Mouse (Mus musculus): ENCODE data around the gene Rab3d. TPM values are rescaled to one million over a fixed set of nuclear protein-coding genes. Genes with fewer than 3 reads are reported as not detected.

Gene Rab3d
- polyA plus RNA-seq, 1 experiment from 2014 or later = 21.5 TPM

DNA sequence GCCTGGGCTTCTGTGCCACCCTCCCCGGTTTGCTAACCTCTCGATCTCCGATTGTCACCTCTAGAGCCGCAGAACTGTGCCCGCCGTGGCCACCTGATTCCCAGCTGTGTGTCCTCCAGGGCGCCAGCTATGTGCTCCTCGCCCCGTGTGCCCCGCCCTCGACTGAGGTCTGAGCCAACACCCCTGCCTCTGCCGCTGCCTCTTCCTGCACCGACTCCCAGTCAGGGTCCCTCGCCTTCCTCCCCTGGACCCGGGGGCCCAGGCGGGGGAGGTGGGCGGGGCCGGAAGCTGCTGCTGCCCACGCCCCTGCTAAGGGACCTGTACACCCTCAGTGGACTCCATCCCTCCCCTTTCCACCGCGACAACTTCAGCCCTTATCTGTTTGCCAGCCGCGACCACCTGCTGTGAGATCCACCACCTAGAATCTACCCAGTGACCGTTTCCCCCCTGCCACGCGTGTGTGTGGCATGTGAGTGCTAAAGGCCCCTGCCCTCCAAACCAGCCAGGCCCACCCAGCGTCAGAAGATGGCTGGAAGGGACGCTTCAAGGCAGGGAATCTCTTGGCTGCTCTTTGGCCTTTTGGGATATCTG, 29.6 kb upstream of the Rab3d start:
- no peaks in the 10 kb centered on the region for H3K9me3 ChIP-seq (ENCODE audit: control insufficient read depth, low read length)
- ATAC-seq (replicated peaks; ENCODE audit: low FRiP score, low TSS enrichment, low read depth) = no peak
- DNase-seq (ENCODE audit: low spot score) = no peak
- H3K4me2 ChIP-seq (ENCODE audit: low read length) = peak overlapping the region; percentile 18; the same call in 1 of the 2 replicates
- 6% methylated on average over 28 of the region's 28 CpGs for WGBS
- H3K9ac ChIP-seq (ENCODE audit: low read length) = no peak overlapping the region
- 0 out of 2 replicates have a peak, but pooled peaks cover 3% of the 10 kb centered on the region for H3K4me1 ChIP-seq (replicated peaks; ENCODE audit: control insufficient read depth, insufficient read depth, low read length)
- no peaks in the 10 kb centered on the region for H3K36me3 ChIP-seq (ENCODE audit: control insufficient read depth, insufficient read depth, low read length)
- H3K27ac ChIP-seq (ENCODE audit: low read depth) = no peak overlapping the region
- peaks cover 6% of the 10 kb centered on the region; the same call in 1 of the 2 replicates for H3K27me3 ChIP-seq (replicated peaks; ENCODE audit: control insufficient read depth, insufficient read depth, low read length)
- H3K4me3 ChIP-seq (ENCODE audit: low read depth, low read length) = no peak overlapping the region

- Histone ChIP-seq H3K27ac (ENCODE audit: low read depth) (no peak overlapping the region), H3K9me3 (ENCODE audit: control insufficient read depth, low read length) (no peaks in the 10 kb centered on the region), H3K27me3 (replicated peaks; ENCODE audit: control insufficient read depth, insufficient read depth, low read length) (peaks cover 6% of the 10 kb centered on the region; the same call in 1 of the 2 replicates), H3K4me3 (ENCODE audit: low read depth, low read length) (no peak overlapping the region), H3K9ac (ENCODE audit: low read length) (no peak overlapping the region), H3K4me2 (ENCODE audit: low read length) (no peak overlapping the region; the same call in 1 of the 2 replicates), H3K4me1 (replicated peaks; ENCODE audit: control insufficient read depth, insufficient read depth, low read length) (0 out of 2 replicates have a peak, but pooled peaks cover 3% of the 10 kb centered on the region), H3K36me3 (ENCODE audit: control insufficient read depth, insufficient read depth, low read length) (no peaks in the 10 kb centered on the region)
- ATAC-seq (replicated peaks; ENCODE audit: low FRiP score, low TSS enrichment, low read depth) (no peak), DNase-seq (ENCODE audit: low spot score) (no peak)
- 17% methylated on average over 23 of the region's 23 CpGs for WGBS
Observed at GRCm38 (mm10) chr9:21944267-21944666, 26.3 kb upstream of the Rab3d start.

- Histone ChIP-seq H3K36me3 (ENCODE audit: control insufficient read depth, insufficient read depth, low read length) (no peaks in the 10 kb centered on the region), H3K4me2 (ENCODE audit: low read length) (no peak overlapping the region), H3K27ac (ENCODE audit: low read depth) (no peak overlapping the region), H3K27me3 (replicated peaks; ENCODE audit: control insufficient read depth, insufficient read depth, low read length) (peaks cover 6% of the 10 kb centered on the region; the same call in 1 of the 2 replicates), H3K4me1 (replicated peaks; ENCODE audit: control insufficient read depth, insufficient read depth, low read length) (0 out of 2 replicates have a peak, but pooled peaks cover 3% of the 10 kb centered on the region), H3K9ac (ENCODE audit: low read length) (no peak overlapping the region), H3K9me3 (ENCODE audit: control insufficient read depth, low read length) (no peaks in the 10 kb centered on the region), H3K4me3 (ENCODE audit: low read depth, low read length) (no peak overlapping the region)
- ATAC-seq (replicated peaks; ENCODE audit: low FRiP score, low TSS enrichment, low read depth) = no peak
- no peak for DNase-seq (ENCODE audit: low spot score)
- WGBS = 43% methylated on average over 12 of the region's 12 CpGs
Observed at GRCm38 (mm10) chr9:21943638-21944037, 25.6 kb upstream of the Rab3d start.

DNA sequence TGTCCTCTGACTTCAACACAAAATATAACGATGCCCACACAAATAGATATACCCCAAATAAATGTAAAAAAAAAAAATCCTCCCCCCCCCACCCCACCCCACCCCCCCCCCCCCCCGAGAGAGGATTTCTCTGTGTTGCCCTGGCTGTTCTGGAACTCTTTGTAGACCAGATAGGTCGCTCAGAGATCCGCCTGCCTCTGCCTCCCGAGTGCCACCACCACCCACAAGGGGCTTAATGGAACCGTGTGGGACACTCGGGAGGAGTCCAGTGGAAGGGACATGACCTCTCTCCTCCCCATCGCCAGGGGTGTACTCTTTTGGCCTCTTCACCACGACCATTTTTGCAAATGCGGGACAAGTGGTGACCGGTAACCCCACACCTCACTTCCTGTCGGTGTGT, 25.1 kb upstream of the Rab3d start:
- no peak for ATAC-seq (replicated peaks; ENCODE audit: low FRiP score, low TSS enrichment, low read depth)
- Histone ChIP-seq H3K4me2 (ENCODE audit: low read length) (no peak overlapping the region), H3K4me1 (replicated peaks; ENCODE audit: control insufficient read depth, insufficient read depth, low read length) (0 out of 2 replicates have a peak, but pooled peaks cover 5% of the 10 kb centered on the region), H3K9me3 (ENCODE audit: control insufficient read depth, low read length) (no peaks in the 10 kb centered on the region), H3K27ac (ENCODE audit: low read depth) (no peak overlapping the region), H3K36me3 (ENCODE audit: control insufficient read depth, insufficient read depth, low read length) (no peaks in the 10 kb centered on the region), H3K4me3 (ENCODE audit: low read depth, low read length) (no peak overlapping the region), H3K9ac (ENCODE audit: low read length) (no peak overlapping the region), H3K27me3 (replicated peaks; ENCODE audit: control insufficient read depth, insufficient read depth, low read length) (peaks cover 6% of the 10 kb centered on the region; the same call in 1 of the 2 replicates)
- WGBS = 70% methylated on average over 12 of the region's 12 CpGs
- DNase-seq (ENCODE audit: low spot score) = no peak

DNA sequence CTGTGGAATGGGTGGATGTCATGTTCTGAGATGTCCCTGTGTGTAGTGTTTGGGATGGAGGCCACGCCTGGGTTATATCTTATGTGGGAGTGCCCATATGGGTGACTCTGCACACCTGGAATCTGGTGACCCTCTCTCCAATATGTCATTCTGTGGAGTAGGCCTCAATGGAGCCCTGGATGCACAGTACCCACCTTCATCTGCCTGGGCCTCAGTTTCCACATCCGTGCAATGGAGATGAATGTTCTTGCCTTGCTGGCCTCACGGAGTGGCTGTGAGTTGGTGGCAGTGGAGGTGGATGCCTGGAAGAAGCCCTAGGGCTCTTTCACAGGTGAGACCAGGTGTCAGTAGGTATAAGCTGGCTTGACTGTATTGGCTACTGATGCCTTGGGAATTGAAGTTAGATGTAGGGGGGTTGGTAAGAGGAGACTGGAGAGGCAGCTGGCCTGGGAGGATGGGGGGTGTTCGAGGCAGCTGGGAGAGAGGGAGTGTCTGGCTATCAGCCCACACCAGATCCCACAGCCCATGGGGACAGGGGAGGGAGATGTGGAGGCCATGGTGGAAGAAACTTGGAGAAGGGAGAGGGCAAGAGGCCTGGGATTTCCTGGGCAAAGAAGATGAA, 20.4 kb upstream of the Rab3d start:
- WGBS = 88% methylated on average over 4 of the region's 4 CpGs
- H3K4me1 ChIP-seq (replicated peaks; ENCODE audit: control insufficient read depth, insufficient read depth, low read length) = peaks cover 10% of the 10 kb centered on the region; the same call in 1 of the 2 replicates
- H3K9ac ChIP-seq (ENCODE audit: low read length) = no peak overlapping the region
- H3K9me3 ChIP-seq (ENCODE audit: control insufficient read depth, low read length) = no peaks in the 10 kb centered on the region
- no peaks in the 10 kb centered on the region for H3K27me3 ChIP-seq (replicated peaks; ENCODE audit: control insufficient read depth, insufficient read depth, low read length)
- H3K36me3 ChIP-seq (ENCODE audit: control insufficient read depth, insufficient read depth, low read length) = no peaks in the 10 kb centered on the region
- no peak overlapping the region for H3K27ac ChIP-seq (ENCODE audit: low read depth)
- no peak for ATAC-seq (replicated peaks; ENCODE audit: low FRiP score, low TSS enrichment, low read depth)
- H3K4me3 ChIP-seq (ENCODE audit: low read depth, low read length) = no peak overlapping the region
- no peak overlapping the region for H3K4me2 ChIP-seq (ENCODE audit: low read length)
- DNase-seq (ENCODE audit: low spot score) = no peak

- DNase-seq (ENCODE audit: low spot score) (no peak), ATAC-seq (replicated peaks; ENCODE audit: low FRiP score, low TSS enrichment, low read depth) (no peak)
- no peak overlapping the region for H3K4me3 ChIP-seq (ENCODE audit: low read depth, low read length)
- H3K4me2 ChIP-seq (ENCODE audit: low read length) = peak overlapping the region; percentile 59
- H3K27ac ChIP-seq (ENCODE audit: low read depth) = no peak overlapping the region
- no peaks in the 10 kb centered on the region for H3K36me3 ChIP-seq (ENCODE audit: control insufficient read depth, insufficient read depth, low read length)
- H3K9me3 ChIP-seq (ENCODE audit: control insufficient read depth, low read length) = no peaks in the 10 kb centered on the region
- WGBS = 82% methylated on average over 4 of the region's 4 CpGs
- no peak overlapping the region for H3K9ac ChIP-seq (ENCODE audit: low read length)
- peaks cover 10% of the 10 kb centered on the region; the same call in 1 of the 2 replicates for H3K4me1 ChIP-seq (replicated peaks; ENCODE audit: control insufficient read depth, insufficient read depth, low read length)
- no peaks in the 10 kb centered on the region for H3K27me3 ChIP-seq (replicated peaks; ENCODE audit: control insufficient read depth, insufficient read depth, low read length)
Observed at GRCm38 (mm10) chr9:21937711-21938175, 19.8 kb upstream of the Rab3d start.

- peak; percentile 96 for ATAC-seq (replicated peaks; ENCODE audit: low FRiP score, low TSS enrichment, low read depth)
Observed at GRCm38 (mm10) chr9:21936692-21937570, 18.9 kb upstream of the Rab3d start, which contains the start of gene Plppr2. TSS of gene Plppr2 (plus strand) at chr9:21937033.

DNA sequence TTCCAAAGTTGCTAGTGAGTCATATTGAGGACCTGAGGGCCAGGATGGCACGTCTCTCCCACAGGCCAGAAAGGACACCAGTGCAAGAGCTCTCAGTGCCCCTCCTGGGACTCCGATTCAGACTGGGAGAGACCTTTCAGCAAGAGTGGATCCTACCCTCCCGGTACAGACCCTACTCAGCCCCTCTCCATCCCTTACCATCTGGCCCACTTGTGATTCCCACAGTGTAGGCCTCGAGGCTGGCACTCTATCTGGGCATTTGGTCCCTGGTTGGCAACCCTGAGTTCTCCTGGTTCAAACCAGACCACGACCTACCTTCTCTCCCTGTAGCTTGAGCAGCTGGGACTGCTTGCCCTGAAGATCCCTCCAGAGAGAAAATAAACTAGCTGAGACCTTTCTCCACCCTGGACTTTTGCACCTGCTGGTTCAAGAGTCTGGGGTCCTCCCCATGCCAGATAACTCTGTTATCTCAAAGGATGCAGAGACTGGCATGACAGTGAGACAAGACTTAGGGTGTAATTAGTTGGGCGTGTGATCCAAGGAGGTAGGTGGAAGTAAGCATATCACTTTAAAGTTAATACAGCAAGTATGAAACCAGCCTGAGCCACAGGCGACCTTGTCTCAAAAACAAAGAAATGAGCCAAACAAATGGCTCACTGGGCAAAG, 17.6 kb upstream of the Rab3d start:
- Histone ChIP-seq H3K4me1 (replicated peaks; ENCODE audit: control insufficient read depth, insufficient read depth, low read length) (peaks cover 10% of the 10 kb centered on the region; the same call in 1 of the 2 replicates), H3K27me3 (replicated peaks; ENCODE audit: control insufficient read depth, insufficient read depth, low read length) (no peaks in the 10 kb centered on the region), H3K9me3 (ENCODE audit: control insufficient read depth, low read length) (no peaks in the 10 kb centered on the region), H3K36me3 (ENCODE audit: control insufficient read depth, insufficient read depth, low read length) (no peaks in the 10 kb centered on the region), H3K4me3 (ENCODE audit: low read depth, low read length) (no peak overlapping the region), H3K27ac (ENCODE audit: low read depth) (no peak overlapping the region), H3K4me2 (ENCODE audit: low read length) (no peak overlapping the region), H3K9ac (ENCODE audit: low read length) (no peak overlapping the region)
- WGBS = 88% methylated on average over 7 of the region's 7 CpGs
- ATAC-seq (replicated peaks; ENCODE audit: low FRiP score, low TSS enrichment, low read depth) (no peak), DNase-seq (ENCODE audit: low spot score) (no peak)

More at GRCm38 (mm10) chr9:21936692-21937570, 18.9 kb upstream of the Rab3d start, which contains the start of gene Plppr2:
- Histone ChIP-seq H3K9ac (ENCODE audit: low read length) (peak within 1 kb of the TSS; percentile 29), H3K4me3 (ENCODE audit: low read depth, low read length) (peak within 1 kb of the TSS; percentile 41), H3K4me1 (replicated peaks; ENCODE audit: control insufficient read depth, insufficient read depth, low read length) (peaks cover 10% of the 10 kb centered on the region; the same call in 1 of the 2 replicates), H3K4me2 (ENCODE audit: low read length) (peak within 1 kb of the TSS; percentile 59), H3K27me3 (replicated peaks; ENCODE audit: control insufficient read depth, insufficient read depth, low read length) (no peaks in the 10 kb centered on the region), H3K36me3 (ENCODE audit: control insufficient read depth, insufficient read depth, low read length) (no peaks in the 10 kb centered on the region), H3K9me3 (ENCODE audit: control insufficient read depth, low read length) (no peaks in the 10 kb centered on the region), H3K27ac (ENCODE audit: low read depth) (no peak within 1 kb of the TSS)
- peak; percentile 95 for DNase-seq (ENCODE audit: low spot score)
- WGBS = 2% methylated on average over 43 of the region's 43 CpGs
